Mouse (Mus musculus) lung, adult 2 months (tissue): ENCODE measurements around the gene Luzp1.

Experiments used
- CTCF ChIP-seq: fragments of 200-500 bp; IDR thresholded peaks from 2 replicates; pipeline ENCODE4 v1.5.1; 2011; ENCODE audit warnings: mild to moderate bottlenecking, low read length, control low read depth; ENCODE audit not compliant: insufficient read depth
- POLR2A ChIP-seq: fragments of 200-500 bp; IDR thresholded peaks from 2 replicates; pipeline ENCODE4 v1.6.1; 2011; ENCODE audit warnings: low read depth, mild to moderate bottlenecking, control low read depth, low read length, borderline replicate concordance; ENCODE audit errors: extremely low read depth

DNA sequence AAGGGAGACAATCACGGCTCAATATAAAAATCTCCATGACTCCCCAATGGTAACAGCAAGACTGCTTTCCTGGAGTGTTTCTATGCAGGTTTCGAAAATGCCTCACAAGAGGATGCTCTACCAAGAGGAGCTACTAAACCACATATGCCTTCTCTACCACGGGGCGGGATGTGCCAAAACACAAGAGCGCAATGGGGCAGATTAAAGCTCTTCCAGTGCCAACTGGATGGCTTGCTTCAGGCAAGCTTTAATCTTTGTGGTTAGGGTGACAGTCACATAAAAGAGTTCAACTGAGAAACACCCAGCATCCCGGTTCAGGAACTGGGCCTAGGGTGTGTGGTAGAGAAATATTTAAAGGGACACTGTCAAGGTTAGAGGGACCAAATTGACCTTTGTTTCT, 93.2 kb downstream of the Luzp1 start:
- TF ChIP-seq CTCF (no peak), POLR2A (no peak)
